Mouse (Mus musculus): ENCODE measurements around the gene Fndc3a.

Fndc3a gene

DNA sequence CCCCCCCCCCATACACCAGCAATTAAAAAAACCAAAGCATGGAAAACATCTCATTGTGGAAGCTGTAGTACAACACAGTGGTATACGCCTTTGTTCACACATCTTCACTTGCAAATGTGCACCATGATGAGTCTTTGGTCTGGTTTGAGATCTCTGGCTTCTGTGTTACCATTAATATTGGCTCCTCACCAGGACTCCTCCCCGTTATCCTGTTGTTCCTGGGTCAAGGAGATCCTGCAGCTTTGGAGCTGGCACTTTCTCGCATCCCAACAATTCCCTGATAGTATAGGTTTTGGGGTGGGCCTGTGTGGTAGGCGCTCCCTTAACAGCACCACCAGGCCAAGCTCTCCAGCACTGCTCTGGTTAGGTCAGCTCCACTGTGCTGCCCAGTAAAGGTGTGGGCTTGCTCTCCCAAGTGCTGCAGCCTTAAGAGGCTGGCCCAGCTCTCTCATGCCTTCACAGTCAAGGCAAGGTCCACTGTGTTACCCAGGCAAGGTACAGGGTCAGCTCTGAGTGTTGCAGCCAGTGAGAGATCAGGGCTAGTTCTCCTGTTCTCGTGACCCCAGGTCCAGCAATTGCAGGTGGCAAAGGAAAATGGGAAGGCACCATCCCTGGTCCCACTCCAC is 173.3 kb downstream of the Fndc3a start:
- no peak for DNase-seq (ENCODE audit: low spot score in 2 of 2)

- no peak for DNase-seq (ENCODE audit: low spot score in 2 of 2)
Observed at GRCm38 (mm10) chr14:72533862-72534261, 175.9 kb downstream of the Fndc3a start.

GRCm38 (mm10) chr14:72532028-72532917 is 177.5 kb downstream of the Fndc3a start:
- no peak for DNase-seq (ENCODE audit: low spot score in 2 of 2)

DNA sequence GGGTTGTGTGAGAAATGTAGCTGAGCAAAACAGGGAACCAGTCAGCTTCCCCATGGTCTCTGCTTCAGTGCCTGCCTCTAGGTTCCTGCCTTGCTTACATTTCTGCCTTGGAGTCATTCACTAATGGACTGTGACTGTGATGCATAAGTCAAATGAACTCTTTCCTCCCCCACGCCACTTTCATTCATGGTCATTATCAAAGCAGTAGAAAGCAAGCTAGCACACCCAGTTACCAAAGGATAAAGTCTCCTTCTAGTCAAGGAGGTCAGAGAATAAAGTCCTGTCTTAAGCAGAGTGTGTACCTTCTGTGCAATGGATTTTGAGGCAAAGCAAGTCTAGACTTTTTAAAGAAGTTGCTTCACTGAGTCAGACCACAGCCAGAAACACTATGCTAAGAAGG is 182.7 kb downstream of the Fndc3a start:
- no peak for DNase-seq (ENCODE audit: low spot score in 2 of 2)

DNA sequence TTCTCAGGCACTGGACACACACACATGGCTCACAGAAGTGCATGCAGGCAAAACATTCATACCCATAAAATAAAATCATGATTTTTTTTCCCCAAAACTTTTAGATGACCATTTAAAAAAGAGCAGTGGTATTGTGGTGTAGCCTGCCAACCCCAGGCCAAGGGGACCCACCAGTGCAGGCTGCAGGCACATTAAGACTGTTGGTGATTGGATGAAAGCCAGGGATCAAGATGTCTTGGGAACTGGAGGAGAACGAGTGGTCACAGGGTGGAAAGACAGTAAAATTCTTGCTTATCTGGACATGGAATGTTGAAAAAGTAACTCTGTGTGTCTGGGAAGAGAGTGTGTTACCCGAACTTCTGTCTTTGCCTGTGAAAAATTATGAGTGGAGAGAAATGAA is 190.2 kb downstream of the Fndc3a start:
- no peak for DNase-seq (ENCODE audit: low spot score in 2 of 2)

GRCm38 (mm10) chr14:72518786-72519185 is 191.0 kb downstream of the Fndc3a start:
- no peak for DNase-seq (ENCODE audit: low spot score in 2 of 2)

DNA sequence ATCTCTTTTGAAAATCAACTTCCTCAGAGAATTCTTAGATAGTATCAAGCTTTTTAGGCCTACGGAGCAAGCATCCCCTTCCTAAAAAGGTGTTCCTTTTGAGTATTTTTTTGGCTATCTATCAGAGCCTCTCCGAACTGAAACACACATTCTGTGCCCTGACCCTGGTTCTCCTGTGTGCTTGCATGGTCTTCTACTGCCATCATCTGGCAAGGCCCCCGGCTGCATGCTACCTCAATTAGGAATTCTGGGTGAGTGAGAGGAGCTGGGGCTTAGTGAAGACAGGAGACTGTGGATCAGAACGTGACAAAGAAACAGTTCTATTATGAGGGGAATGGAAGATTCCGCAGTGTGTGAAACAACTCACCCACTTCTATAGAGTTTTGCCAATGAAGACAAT is 193.4 kb downstream of the Fndc3a start:
- DNase-seq (ENCODE audit: low spot score in 2 of 2): peak; percentile 13 to 53

- no peak for DNase-seq (ENCODE audit: low spot score in 2 of 2)
Observed at GRCm38 (mm10) chr14:72506723-72507420, 202.9 kb downstream of the Fndc3a start.

GRCm38 (mm10) chr14:72506018-72506722 is 203.6 kb downstream of the Fndc3a start:
- DNase-seq (ENCODE audit: low spot score in 2 of 2): no peak

DNA sequence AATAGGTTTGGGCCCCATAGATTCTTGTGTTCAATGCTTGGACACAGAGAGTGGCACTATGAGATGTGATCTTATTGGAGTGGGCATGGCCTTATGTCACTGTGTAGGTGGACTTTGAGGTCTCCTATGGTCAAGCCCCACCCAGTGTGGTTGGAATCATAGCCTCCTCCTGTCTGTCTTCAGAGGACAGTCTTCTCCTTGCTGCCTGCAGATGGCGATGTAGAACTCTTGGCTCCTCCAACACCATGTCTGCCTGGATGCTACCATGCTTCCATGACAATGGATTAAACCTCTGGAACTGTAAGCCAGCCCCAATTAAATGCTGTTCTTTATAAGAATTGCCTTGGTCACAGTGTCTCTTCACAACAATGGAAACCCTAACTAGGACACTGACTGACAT is 204.8 kb downstream of the Fndc3a start:
- DNase-seq (ENCODE audit: low spot score in 2 of 2): no peak

DNA sequence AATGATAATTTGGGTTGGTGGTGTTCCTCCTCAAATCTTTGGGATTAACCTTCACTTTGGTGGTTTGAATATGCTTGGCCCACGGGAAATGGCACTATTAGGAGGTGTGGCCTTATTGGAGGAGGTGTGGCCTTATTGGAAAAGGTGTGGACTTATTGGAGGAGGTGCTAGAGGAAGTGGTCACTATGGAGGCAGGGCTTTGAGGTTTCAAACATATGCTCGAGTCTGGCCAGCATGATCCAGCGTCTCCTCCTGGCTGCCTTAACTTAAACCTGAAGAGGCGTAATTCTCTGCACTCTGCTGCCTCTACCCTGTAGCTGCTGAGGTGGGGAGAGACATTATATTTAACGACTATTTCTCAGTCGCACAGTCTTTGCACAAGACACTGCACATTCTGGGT is 206.6 kb downstream of the Fndc3a start:
- DNase-seq (ENCODE audit: low spot score in 2 of 2): no peak

- no peak for DNase-seq (ENCODE audit: low spot score in 2 of 2)
Observed at GRCm38 (mm10) chr14:72493775-72494174, 216.0 kb downstream of the Fndc3a start.

DNA sequence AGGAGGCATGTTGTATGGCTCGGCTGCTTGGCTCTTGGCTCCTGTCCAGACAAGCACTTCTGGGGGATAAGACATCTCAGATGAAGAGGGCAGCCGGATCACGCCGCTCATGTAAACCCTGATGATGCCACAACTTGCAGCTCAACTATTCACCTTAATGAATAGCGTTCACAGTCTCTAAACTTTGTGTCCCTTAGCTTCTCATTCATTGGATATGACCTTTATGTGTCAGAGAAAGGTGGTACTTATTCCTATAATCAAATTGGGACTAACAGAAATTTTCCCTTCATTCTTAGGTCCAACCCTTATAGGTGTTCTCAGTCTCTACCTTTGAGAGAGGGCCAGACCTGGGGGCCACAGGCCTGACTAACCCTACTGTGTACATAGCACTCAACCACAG is 218.1 kb downstream of the Fndc3a start, which contains the start of gene Gm9195:
TSS of gene Gm9195 (minus strand) at position 101 of the 400 bp plus-strand sequence.
- no peak for DNase-seq (ENCODE audit: low spot score in 2 of 2)

- peak in 1 of 2 experiments; percentile 7 for DNase-seq (ENCODE audit: low spot score in 2 of 2)
Observed at GRCm38 (mm10) chr14:72490367-72490766, 219.4 kb downstream of the Fndc3a start.
